ENCODE assay signal across 37 mouse cellular contexts in the genomic region with DNA sequence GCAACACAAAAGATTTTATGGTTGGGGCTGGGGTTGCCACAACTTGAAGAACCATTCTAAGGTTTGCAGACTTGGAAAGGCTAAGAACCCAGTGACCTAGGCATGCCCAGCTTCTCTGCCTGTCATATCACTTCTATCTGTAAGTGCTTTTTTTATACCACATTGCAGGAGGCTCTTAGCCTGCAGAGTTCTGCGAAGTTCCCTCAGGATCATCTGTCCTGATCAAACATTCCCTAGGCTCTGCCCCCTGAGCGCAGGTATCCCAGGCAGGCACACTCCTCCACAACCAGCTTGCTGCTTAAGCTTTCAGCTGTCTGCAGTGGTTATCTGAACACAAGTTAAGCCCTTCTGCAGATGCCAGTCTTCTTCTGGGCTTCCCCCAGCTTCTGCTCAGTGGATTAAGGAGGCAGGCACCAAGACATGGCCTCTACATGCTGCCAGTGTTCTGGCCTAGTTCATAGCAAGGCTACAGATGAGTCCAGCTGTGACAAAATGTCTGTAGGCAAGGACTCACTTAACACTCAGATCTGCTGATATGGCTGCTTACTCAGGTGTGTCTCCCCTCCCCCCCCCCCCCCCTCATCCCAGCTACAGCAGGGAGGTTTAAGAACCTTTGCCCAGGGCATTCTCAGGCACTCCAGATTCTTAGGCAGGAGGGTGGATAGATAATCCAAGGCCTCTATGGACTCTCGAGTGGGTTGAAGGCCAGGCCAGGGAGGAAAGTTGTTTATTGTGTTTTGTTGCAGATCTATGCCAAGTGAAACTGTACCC. TPM values are rescaled to one million over a fixed set of nuclear protein-coding genes. Genes with fewer than 3 reads are reported as not detected.
A peak's percentile ranks its signal among the peaks of the same experiment; 100 is the strongest.
DNase-seq lines count a peak whose midpoint lies in the region; ATAC-seq and TF ChIP-seq lines count a peak whose summit lies in the region.
"Had no signal": no experiment of that assay in that cellular context is flagged by ENCODE, and none has a peak within 500 bp of the region (broad histone marks: within the 10 kb centered on the region; RNA-seq: fewer than 3 reads in every experiment).

No protein-coding gene starts in this region.

- H3K9me3 ChIP-seq in kidney, embryonic 16.5 days (ENCODE audit: low read length): no peaks in the 10 kb centered on the region
- no peaks in the 10 kb centered on the region for H3K9me3 ChIP-seq in intestine, embryonic 15.5 days
- H3K9me3 ChIP-seq in kidney, postnatal 0 days (replicated peaks; ENCODE audit: low read length): no peaks in the 10 kb centered on the region
- H3K9me3 ChIP-seq in stomach, postnatal 0 days (ENCODE audit: control insufficient read depth, low read length): no peaks in the 10 kb centered on the region
- H3K9me3 ChIP-seq: forebrain, embryonic 10.5 days; G1E; hindbrain, embryonic 10.5 days; midbrain, embryonic 13.5 days had no signal

- no peak overlapping the region for H3K9ac ChIP-seq in kidney, embryonic 16.5 days (replicated peaks; ENCODE audit: low read length)
- H3K9ac ChIP-seq in intestine, embryonic 15.5 days: no peak overlapping the region
- H3K9ac ChIP-seq in kidney, postnatal 0 days (ENCODE audit: low read depth, low read length): no peak overlapping the region
- H3K9ac ChIP-seq in stomach, postnatal 0 days (ENCODE audit: low read length): no peak overlapping the region
- H3K9ac ChIP-seq: liver, embryonic 14.5 days; lung, embryonic 14.5 days; midbrain, embryonic 13.5 days had no signal

- no peak overlapping the region for H3K4me3 ChIP-seq in kidney, embryonic 16.5 days (ENCODE audit: low read length)
- no peak overlapping the region for H3K4me3 ChIP-seq in intestine, embryonic 15.5 days (replicated peaks)
- no peak overlapping the region for H3K4me3 ChIP-seq in kidney, postnatal 0 days (replicated peaks; ENCODE audit: low read depth, low read length)
- H3K4me3 ChIP-seq in stomach, postnatal 0 days (ENCODE audit: low read depth, low read length): no peak overlapping the region
- H3K4me3 ChIP-seq: forebrain, embryonic 10.5 days; hindbrain, embryonic 10.5 days; midbrain, embryonic 13.5 days had no signal

- H3K36me3 ChIP-seq in kidney, embryonic 16.5 days (ENCODE audit: insufficient read depth, low read length): no peaks in the 10 kb centered on the region
- no peaks in the 10 kb centered on the region for H3K36me3 ChIP-seq in intestine, embryonic 15.5 days
- no peaks in the 10 kb centered on the region for H3K36me3 ChIP-seq in kidney, postnatal 0 days (ENCODE audit: insufficient read depth, low read length)
- no peaks in the 10 kb centered on the region for H3K36me3 ChIP-seq in stomach, postnatal 0 days (ENCODE audit: control insufficient read depth, insufficient read depth, low read length)
- H3K36me3 ChIP-seq: forebrain, embryonic 10.5 days; G1E; hindbrain, embryonic 10.5 days; midbrain, embryonic 13.5 days had no signal

- H3K27ac ChIP-seq in kidney, embryonic 16.5 days (ENCODE audit: low read length): no peak overlapping the region
- peak overlapping the region; percentile 32; the same call in 1 of the 2 replicates for H3K27ac ChIP-seq in intestine, embryonic 15.5 days
- no peak overlapping the region for H3K27ac ChIP-seq in kidney, postnatal 0 days
- no peak overlapping the region for H3K27ac ChIP-seq in stomach, postnatal 0 days (replicated peaks)
- H3K27ac ChIP-seq: forebrain, embryonic 10.5 days; hindbrain, embryonic 10.5 days; hindbrain, postnatal 0 days; liver, embryonic 14.5 days; midbrain, embryonic 13.5 days had no signal

- no peak for TF ChIP-seq EP300 in stomach, postnatal 0 days (optimal IDR thresholded peaks at IDR 0.05)

- H3K4me1 ChIP-seq in kidney, embryonic 16.5 days (ENCODE audit: insufficient read depth, low read length): no peaks in the 10 kb centered on the region
- 0 out of 2 replicates have a peak, but pooled peaks cover 3% of the 10 kb centered on the region for H3K4me1 ChIP-seq in intestine, embryonic 15.5 days (replicated peaks)
- H3K4me1 ChIP-seq in kidney, postnatal 0 days (replicated peaks; ENCODE audit: insufficient read depth, low read length): no peaks in the 10 kb centered on the region
- H3K4me1 ChIP-seq in stomach, postnatal 0 days (replicated peaks; ENCODE audit: control insufficient read depth, insufficient read depth): no peaks in the 10 kb centered on the region
- H3K4me1 ChIP-seq: forebrain, embryonic 10.5 days; hindbrain, embryonic 10.5 days; midbrain, embryonic 13.5 days had no signal

- ATAC-seq in kidney, embryonic 16.5 days (ENCODE audit: low FRiP score, low TSS enrichment): no peak
- ATAC-seq in intestine, embryonic 15.5 days: peak; percentile 80
- 0 out of 2 replicates have a peak, but pooled peaks have one; percentile 36 for ATAC-seq in kidney, postnatal 0 days (replicated peaks; ENCODE audit: low FRiP score, low read depth)
- ATAC-seq in stomach, postnatal 0 days (ENCODE audit: low FRiP score, low TSS enrichment): peak; percentile 14; the same call in 1 of the 2 replicates
- ATAC-seq: forebrain, embryonic 16.5 days; hindbrain, postnatal 0 days; midbrain, embryonic 13.5 days; Patski had no signal

- TF ChIP-seq CTCF in kidney, postnatal 0 days (IDR thresholded peaks at IDR 0.05; ENCODE audit: low read depth): no peak
- TF ChIP-seq CTCF in stomach, postnatal 0 days (IDR thresholded peaks at IDR 0.05; ENCODE audit: low read depth): no peak

- 58% methylated on average over 3 of the region's 3 CpGs for WGBS in kidney, embryonic 16.5 days
- 49% methylated on average over 3 of the region's 3 CpGs for WGBS in intestine, embryonic 15.5 days
- WGBS in kidney, postnatal 0 days: 57% methylated on average over 3 of the region's 3 CpGs
- 49% methylated on average over 3 of the region's 3 CpGs for whole genome bisulfite sequencing in stomach, postnatal 0 days

- peak; percentile 16 for DNase-seq in kidney, adult 9 months
- DNase-seq in kidney, postnatal 0 days (ENCODE audit: low spot score): no peak
- DNase-seq in stomach, postnatal 0 days (ENCODE audit: low spot score): no peak
- no peak for DNase-seq in adrenal gland, postnatal 14 days
- no peak for DNase-seq in cerebellum, adult 9-11 months
- DNase-seq: B cell, adult 2 months; cerebellum, adult 11 months; cerebellum, postnatal 10 days; gastrocnemius, postnatal 10 days; layer of hippocampus, postnatal 36 days; lung, embryonic 14.5 days; right cerebral cortex, postnatal 25 days had no signal

- no peak overlapping the region for H3K4me2 ChIP-seq in kidney, embryonic 16.5 days (replicated peaks; ENCODE audit: low read depth, low read length)
- 0 out of 2 replicates have a peak overlapping the region, but pooled peaks have one; percentile 4 for H3K4me2 ChIP-seq in intestine, embryonic 15.5 days (replicated peaks)
- H3K4me2 ChIP-seq in kidney, postnatal 0 days (ENCODE audit: low read length): no peak overlapping the region
- H3K4me2 ChIP-seq in stomach, postnatal 0 days (replicated peaks; ENCODE audit: low read depth): no peak overlapping the region
- H3K4me2 ChIP-seq: heart, embryonic 11.5 days; lung, embryonic 14.5 days; midbrain, embryonic 13.5 days had no signal

- H3K27me3 ChIP-seq in kidney, embryonic 16.5 days (ENCODE audit: insufficient read depth, low read length): no peaks in the 10 kb centered on the region
- H3K27me3 ChIP-seq in intestine, embryonic 15.5 days (replicated peaks): no peaks in the 10 kb centered on the region
- H3K27me3 ChIP-seq in kidney, postnatal 0 days (ENCODE audit: insufficient read depth, low read length): no peaks in the 10 kb centered on the region
- no peaks in the 10 kb centered on the region for H3K27me3 ChIP-seq in stomach, postnatal 0 days (ENCODE audit: control insufficient read depth, insufficient read depth, low read length)
- H3K27me3 ChIP-seq: midbrain, embryonic 13.5 days had no signal

RNA-seq across cellular contexts. Expression of a gene that starts 15.2 kb away (rescaled TPM):
- polyA plus RNA-seq in kidney, embryonic 16.5 days (2015; fragmentation: Nextera tagmentation; extraction: Ambion mirVana): not detected in 2 replicates
- not detected in 2 replicates for polyA plus RNA-seq in intestine, embryonic 15.5 days (2015; fragmentation: Nextera tagmentation; extraction: Ambion mirVana)
- not detected in 2 replicates for polyA plus RNA-seq in kidney, postnatal 0 days (2015; fragmentation: Nextera tagmentation; extraction: Ambion mirVana)
- not detected in 2 replicates for polyA plus RNA-seq in stomach, postnatal 0 days (2015; fragmentation: Nextera tagmentation; extraction: Ambion mirVana)
- not detected in 2 replicates for total RNA-seq in adrenal gland, postnatal 14 days (2021)
- total RNA-seq: adrenal gland, adult 18-20 months; adrenal gland, postnatal 4 days; gastrocnemius, postnatal 10 days; granulocyte monocyte progenitor cell, adult 5-6 weeks; hindbrain, postnatal 0 days; layer of hippocampus, adult 8-10 months; layer of hippocampus, postnatal 36 days; left cerebral cortex, postnatal 25 days; megakaryocyte, adult 5-6 weeks; monocyte, adult 5-6 weeks; neutrophil, adult 5-6 weeks had no signal
- polyA plus RNA-seq: embryonic facial prominence, embryonic 11.5 days; forebrain, embryonic 10.5 days; forebrain, embryonic 16.5 days; G1E; heart, embryonic 11.5 days; heart, postnatal 0 days; hindbrain, embryonic 10.5 days; hindbrain, postnatal 0 days; limb, embryonic 14.5 days; liver, embryonic 14.5 days; lung, embryonic 14.5 days; midbrain, embryonic 13.5 days; Patski; spleen, adult 2 months; thymus, postnatal 0 days had no signal

RNA-seq across cellular contexts. Expression of a gene that starts 26.9 kb away (rescaled TPM):
- polyA plus RNA-seq in kidney, embryonic 16.5 days (2015; fragmentation: Nextera tagmentation; extraction: Ambion mirVana): 61.0 and 64.8 TPM in 2 replicates
- 44.8 and 46.5 TPM in 2 replicates for polyA plus RNA-seq in intestine, embryonic 15.5 days (2015; fragmentation: Nextera tagmentation; extraction: Ambion mirVana)
- polyA plus RNA-seq in kidney, postnatal 0 days (2015; fragmentation: Nextera tagmentation; extraction: Ambion mirVana): 46.6 and 49.3 TPM in 2 replicates
- 27.5 and 27.8 TPM in 2 replicates for polyA plus RNA-seq in stomach, postnatal 0 days (2015; fragmentation: Nextera tagmentation; extraction: Ambion mirVana)
- 21.4 and 27.5 TPM in 2 replicates for total RNA-seq in adrenal gland, postnatal 14 days (2021)

RNA-seq across cellular contexts. Expression of a gene that starts 56.5 kb away (rescaled TPM):
- polyA plus RNA-seq in kidney, embryonic 16.5 days (2015; fragmentation: Nextera tagmentation; extraction: Ambion mirVana): 0.06 TPM in 1 of 2 replicates, not detected in the other
- polyA plus RNA-seq in intestine, embryonic 15.5 days (2015; fragmentation: Nextera tagmentation; extraction: Ambion mirVana): not detected in 2 replicates
- polyA plus RNA-seq in kidney, postnatal 0 days (2015; fragmentation: Nextera tagmentation; extraction: Ambion mirVana): not detected in 2 replicates
- polyA plus RNA-seq in stomach, postnatal 0 days (2015; fragmentation: Nextera tagmentation; extraction: Ambion mirVana): 0.12 and 0.16 TPM in 2 replicates
- total RNA-seq in adrenal gland, postnatal 14 days (2021): not detected in 2 replicates
- total RNA-seq: adrenal gland, adult 18-20 months; adrenal gland, postnatal 4 days; CH12.LX; G1E; gastrocnemius, postnatal 10 days; granulocyte monocyte progenitor cell, adult 5-6 weeks; hindbrain, postnatal 0 days; layer of hippocampus, adult 8-10 months; layer of hippocampus, postnatal 36 days; left cerebral cortex, postnatal 25 days; megakaryocyte, adult 5-6 weeks; monocyte, adult 5-6 weeks; neutrophil, adult 5-6 weeks had no signal
- polyA plus RNA-seq: embryonic facial prominence, embryonic 11.5 days; forebrain, embryonic 10.5 days; forebrain, embryonic 16.5 days; G1E; heart, embryonic 11.5 days; heart, postnatal 0 days; hindbrain, embryonic 10.5 days; hindbrain, postnatal 0 days; limb, embryonic 14.5 days; liver, embryonic 14.5 days; lung, embryonic 14.5 days; midbrain, embryonic 13.5 days; Patski; spleen, adult 2 months had no signal
